Mouse (Mus musculus) neural tube, embryonic 11.5 days (tissue): ENCODE results near the gene Tbc1d2b. TPM values are rescaled to one million over a fixed set of nuclear protein-coding genes. Genes with fewer than 3 reads are reported as not detected.

Experiments
- ATAC-seq: fragments of 200-750 bp; cut with Nextera tagmentation; 2 replicates; pipeline ENCODE4 v1.8.0; 2017; ENCODE audit warnings: moderate number of reproducible peaks, mild to moderate bottlenecking, moderate TSS enrichment, moderate library complexity; ENCODE audit not compliant: insufficient read depth, low FRiP score, low TSS enrichment
- DNase-seq: peaks from one replicate; pipeline ENCODE4 v3.0.0-alpha.2; 2015; ENCODE audit warnings: low spot score
- H3K27ac ChIP-seq: fragments of 300-500 bp; sonication (generic); 2 replicates; pipeline ENCODE4 v1.5.1; 2014; ENCODE audit warnings: low read depth, mild to moderate bottlenecking, low read length
- H3K27me3 ChIP-seq: fragments of 300-500 bp; sonication (generic); 2 replicates; pipeline ENCODE4 v1.6.1; 2014; ENCODE audit warnings: mild to moderate bottlenecking, low read length, mixed read lengths; ENCODE audit not compliant: control insufficient read depth, insufficient read depth
- H3K36me3 ChIP-seq: fragments of 300-500 bp; sonication (generic); 2 replicates; pipeline ENCODE4 v1.6.1; 2014; ENCODE audit warnings: mild to moderate bottlenecking, low read length, moderate library complexity, mixed read lengths; ENCODE audit not compliant: control insufficient read depth, insufficient read depth
- H3K4me1 ChIP-seq: fragments of 300-500 bp; sonication (generic); 2 replicates; pipeline ENCODE4 v1.6.1; 2014; ENCODE audit warnings: low read length, mixed read lengths; ENCODE audit not compliant: control insufficient read depth, insufficient read depth
- H3K4me2 ChIP-seq: fragments of 300-500 bp; sonication (generic); 2 replicates; pipeline ENCODE4 v1.6.1; 2014; ENCODE audit warnings: low read depth, mild to moderate bottlenecking, moderate library complexity
- H3K4me3 ChIP-seq: fragments of 300-500 bp; sonication (generic); 2 replicates; pipeline ENCODE4 v1.5.1; 2014; ENCODE audit warnings: low read depth, low read length
- H3K9ac ChIP-seq: fragments of 300-500 bp; sonication (generic); 2 replicates; pipeline ENCODE4 v1.6.1; 2014; ENCODE audit warnings: mild to moderate bottlenecking, low read length
- H3K9me3 ChIP-seq: fragments of 300-500 bp; sonication (generic); 2 replicates; pipeline ENCODE4 v1.6.1; 2016; ENCODE audit warnings: low read length; ENCODE audit not compliant: control insufficient read depth
- WGBS: fragments of 180-500 bp; shearing (Covaris S2); extraction: QIAGEN DNeasy Blood & Tissue Kit; methylation state at CpG from one replicate; pipeline ENCODE4 v1.1.7; 2014; 5-methylcytosine and 5-hydroxymethylcytosine counted together
- polyA plus RNA-seq: library from polyadenylated mRNA; unstranded; fragments of >200 nt; fragmentation: Nextera tagmentation; extraction: Ambion mirVana; gene quantifications from 2 replicates; pipeline ENCODE4 v1.2.1, GENCODE M21; 2014

Tbc1d2b gene
- polyA plus RNA-seq, 1 experiment from 2014 or later = 11.5 TPM

- no peak for DNase-seq
- no peak overlapping the region for H3K9ac ChIP-seq
- no peak overlapping the region for H3K4me2 ChIP-seq
- WGBS = 78% methylated on average over 8 of the region's 8 CpGs
- no peaks in the 10 kb centered on the region for H3K9me3 ChIP-seq
- ATAC-seq = no peak
- no peak overlapping the region for H3K27ac ChIP-seq
- no peak overlapping the region for H3K4me3 ChIP-seq
- H3K4me1 ChIP-seq = no peaks in the 10 kb centered on the region
- H3K27me3 ChIP-seq = no peaks in the 10 kb centered on the region
- peaks cover 2% of the 10 kb centered on the region; the same call in 1 of the 2 replicates for H3K36me3 ChIP-seq
Observed at GRCm38 (mm10) chr9:90184116-90184515, 86.5 kb downstream of the Tbc1d2b start.

- Histone ChIP-seq H3K9me3 (no peaks in the 10 kb centered on the region), H3K27me3 (no peaks in the 10 kb centered on the region), H3K4me3 (no peak overlapping the region), H3K4me1 (no peaks in the 10 kb centered on the region), H3K4me2 (no peak overlapping the region), H3K9ac (no peak overlapping the region), H3K27ac (no peak overlapping the region), H3K36me3 (peaks cover 2% of the 10 kb centered on the region; the same call in 1 of the 2 replicates)
- 73% methylated on average over 3 of the region's 3 CpGs for WGBS
- DNase-seq = no peak
- ATAC-seq = no peak
Observed at GRCm38 (mm10) chr9:90183550-90183949, 87.1 kb downstream of the Tbc1d2b start.

GRCm38 (mm10) chr9:90182636-90183421 is 87.8 kb downstream of the Tbc1d2b start:
- WGBS = 92% methylated on average over 18 of the region's 18 CpGs
- no peak for DNase-seq

GRCm38 (mm10) chr9:90181656-90182388 is 88.8 kb downstream of the Tbc1d2b start:
- H3K27me3 ChIP-seq = no peaks in the 10 kb centered on the region
- no peak overlapping the region for H3K9ac ChIP-seq
- no peaks in the 10 kb centered on the region for H3K4me1 ChIP-seq
- H3K4me2 ChIP-seq = no peak overlapping the region
- DNase-seq = no peak
- H3K36me3 ChIP-seq = peaks cover 4% of the 10 kb centered on the region; the same call in 1 of the 2 replicates
- no peak overlapping the region for H3K4me3 ChIP-seq
- no peak overlapping the region for H3K27ac ChIP-seq
- ATAC-seq = no peak
- no peaks in the 10 kb centered on the region for H3K9me3 ChIP-seq
- 88% methylated on average over 6 of the region's 6 CpGs for WGBS

More at GRCm38 (mm10) chr9:90182636-90183421, 87.8 kb downstream of the Tbc1d2b start:
- Histone ChIP-seq H3K4me1 (no peaks in the 10 kb centered on the region), H3K27ac (no peak overlapping the region), H3K9me3 (no peaks in the 10 kb centered on the region), H3K9ac (no peak overlapping the region), H3K4me3 (no peak overlapping the region), H3K27me3 (no peaks in the 10 kb centered on the region), H3K36me3 (peaks cover 4% of the 10 kb centered on the region; the same call in 1 of the 2 replicates), H3K4me2 (no peak overlapping the region)
- no peak for ATAC-seq

- Histone ChIP-seq H3K4me3 (no peak overlapping the region), H3K36me3 (peaks cover 6% of the 10 kb centered on the region; the same call in 1 of the 2 replicates), H3K9me3 (no peaks in the 10 kb centered on the region), H3K4me2 (no peak overlapping the region), H3K27me3 (no peaks in the 10 kb centered on the region), H3K27ac (no peak overlapping the region), H3K4me1 (no peaks in the 10 kb centered on the region), H3K9ac (no peak overlapping the region)
- no peak for DNase-seq
- no peak for ATAC-seq
- WGBS = 83% methylated on average over 5 of the region's 5 CpGs
Observed at GRCm38 (mm10) chr9:90179409-90179808, 91.2 kb downstream of the Tbc1d2b start.

- ATAC-seq = no peak
- 84% methylated on average over 3 of the region's 3 CpGs for WGBS
- peaks cover 9% of the 10 kb centered on the region; the same call in 1 of the 2 replicates for H3K36me3 ChIP-seq
- no peak for DNase-seq
- H3K9ac ChIP-seq = no peak overlapping the region
- H3K4me1 ChIP-seq = no peaks in the 10 kb centered on the region
- no peak overlapping the region for H3K27ac ChIP-seq
- no peak overlapping the region for H3K4me3 ChIP-seq
- H3K27me3 ChIP-seq = no peaks in the 10 kb centered on the region
- no peaks in the 10 kb centered on the region for H3K9me3 ChIP-seq
- no peak overlapping the region for H3K4me2 ChIP-seq
Observed at GRCm38 (mm10) chr9:90173330-90173729, 97.3 kb downstream of the Tbc1d2b start.

GRCm38 (mm10) chr9:90172528-90173321 is 97.9 kb downstream of the Tbc1d2b start:
- Histone ChIP-seq H3K4me3 (no peak overlapping the region), H3K9ac (no peak overlapping the region), H3K36me3 (peaks cover 7% of the 10 kb centered on the region; the same call in 1 of the 2 replicates), H3K27ac (no peak overlapping the region), H3K4me2 (no peak overlapping the region), H3K9me3 (no peaks in the 10 kb centered on the region), H3K4me1 (no peaks in the 10 kb centered on the region), H3K27me3 (no peaks in the 10 kb centered on the region)
- ATAC-seq (no peak), DNase-seq (no peak)
- 78% methylated on average over 8 of the region's 8 CpGs for WGBS

- no peak for DNase-seq
- Histone ChIP-seq H3K4me1 (no peaks in the 10 kb centered on the region), H3K9ac (no peak overlapping the region), H3K9me3 (no peaks in the 10 kb centered on the region), H3K27me3 (no peaks in the 10 kb centered on the region), H3K4me3 (no peak overlapping the region), H3K27ac (no peak overlapping the region), H3K4me2 (no peak overlapping the region), H3K36me3 (peaks cover 7% of the 10 kb centered on the region; the same call in 1 of the 2 replicates)
- 93% methylated on average over 19 of the region's 19 CpGs for whole genome bisulfite sequencing
- no peak for ATAC-seq
Observed at GRCm38 (mm10) chr9:90171421-90171820, 99.2 kb downstream of the Tbc1d2b start.
